Mouse (Mus musculus) ES-E14 (cell line): Measurements from ENCODE around the gene Gucy2e.

Experiments used
- MAFK ChIP-seq: IDR thresholded peaks from 2 replicates; pipeline ENCODE4 v1.6.1; 2014; ENCODE audit warnings: mild to moderate bottlenecking, low read depth, low read length, inconsistent platforms; ENCODE audit not compliant: insufficient read depth
- ZC3H11A ChIP-seq: IDR thresholded peaks from 2 replicates; pipeline ENCODE4 v1.6.1; 2012; ENCODE audit warnings: low read depth, mild to moderate bottlenecking, inconsistent platforms, low read length, borderline replicate concordance
- ZNF384 ChIP-seq: IDR thresholded peaks from 2 replicates; pipeline ENCODE4 v1.6.1; 2012; ENCODE audit warnings: low read depth, low read length, inconsistent platforms

- TF ChIP-seq ZC3H11A (no peak), ZNF384 (no peak), MAFK (no peak)
Measured at GRCm38 (mm10) chr11:69172606-69173005, 64.2 kb downstream of the Gucy2e start.
